Mouse (Mus musculus): ENCODE measurements around the gene Pou2f3. TPM values are rescaled to one million over a fixed set of nuclear protein-coding genes. Genes with fewer than 3 reads are reported as not detected.

Gene Pou2f3
- polyA plus RNA-seq, 1 experiment from 2014 or later, result not detected

- WGBS, result 30% methylated on average over 4 of the region's 4 CpGs
- no peaks in the 10 kb centered on the region for H3K27me3 ChIP-seq (replicated peaks; ENCODE audit: control insufficient read depth, insufficient read depth, low read length)
- ATAC-seq (replicated peaks; ENCODE audit: low FRiP score) (no peak), DNase-seq (ENCODE audit: low spot score) (no peak)
- H3K9me3 ChIP-seq (ENCODE audit: control insufficient read depth, low read length), result no peaks in the 10 kb centered on the region
- no peak overlapping the region for H3K4me3 ChIP-seq (ENCODE audit: low read depth, low read length)
- H3K4me1 ChIP-seq (replicated peaks; ENCODE audit: control insufficient read depth, insufficient read depth, low read length), result peaks cover 69% of the 10 kb centered on the region
- peaks cover 3% of the 10 kb centered on the region for H3K36me3 ChIP-seq (ENCODE audit: control insufficient read depth, insufficient read depth, low read length)
- peak overlapping the region; percentile 54 for H3K4me2 ChIP-seq
- H3K27ac ChIP-seq (ENCODE audit: low read depth, low read length), result peak overlapping the region; percentile 99
- H3K9ac ChIP-seq (ENCODE audit: low read depth, low read length), result peak overlapping the region; percentile 48; the same call in 1 of the 2 replicates
Measured at GRCm38 (mm10) chr9:43241291-43241690, 31.1 kb upstream of the Pou2f3 start.

- ATAC-seq (replicated peaks; ENCODE audit: low FRiP score) (no peak), DNase-seq (ENCODE audit: low spot score) (no peak)
- Histone ChIP-seq H3K27ac (ENCODE audit: low read depth, low read length) (peak overlapping the region; percentile 99), H3K9ac (ENCODE audit: low read depth, low read length) (peak overlapping the region; percentile 26; the same call in 1 of the 2 replicates), H3K27me3 (replicated peaks; ENCODE audit: control insufficient read depth, insufficient read depth, low read length) (no peaks in the 10 kb centered on the region), H3K4me1 (replicated peaks; ENCODE audit: control insufficient read depth, insufficient read depth, low read length) (peaks cover 70% of the 10 kb centered on the region), H3K4me3 (ENCODE audit: low read depth, low read length) (no peak overlapping the region), H3K36me3 (ENCODE audit: control insufficient read depth, insufficient read depth, low read length) (peaks cover 3% of the 10 kb centered on the region), H3K4me2 (peak overlapping the region; percentile 68), H3K9me3 (ENCODE audit: control insufficient read depth, low read length) (no peaks in the 10 kb centered on the region)
- WGBS, result 32% methylated on average over 2 of the region's 2 CpGs
Measured at GRCm38 (mm10) chr9:43240594-43240900, 30.4 kb upstream of the Pou2f3 start.

- peak within 1 kb of the TSS; percentile 95 for H3K4me3 ChIP-seq (ENCODE audit: low read depth, low read length)
- H3K36me3 ChIP-seq (ENCODE audit: control insufficient read depth, insufficient read depth, low read length), result peaks cover 3% of the 10 kb centered on the region
- peak within 1 kb of the TSS; percentile 94 for H3K9ac ChIP-seq (ENCODE audit: low read depth, low read length)
- ATAC-seq (replicated peaks; ENCODE audit: low FRiP score) (peak; percentile 85), DNase-seq (ENCODE audit: low spot score) (peak; percentile 90)
- WGBS, result under 1% methylated on average over 44 of the region's 44 CpGs
- no peaks in the 10 kb centered on the region for H3K27me3 ChIP-seq (replicated peaks; ENCODE audit: control insufficient read depth, insufficient read depth, low read length)
- peak within 1 kb of the TSS; percentile 68 for H3K4me2 ChIP-seq
- H3K27ac ChIP-seq (ENCODE audit: low read depth, low read length), result peak within 1 kb of the TSS; percentile 99
- peaks cover 73% of the 10 kb centered on the region for H3K4me1 ChIP-seq (replicated peaks; ENCODE audit: control insufficient read depth, insufficient read depth, low read length)
- no peaks in the 10 kb centered on the region for H3K9me3 ChIP-seq (ENCODE audit: control insufficient read depth, low read length)
Measured at GRCm38 (mm10) chr9:43239712-43240593, 29.8 kb upstream of the Pou2f3 start, which contains the start of gene Oaf. Gene Oaf (minus strand): TSS chr9:43239911.

GRCm38 (mm10) chr9:43238631-43239545 lies 28.7 kb upstream of the Pou2f3 start:
- WGBS, result under 1% methylated on average over 51 of the region's 51 CpGs
- Histone ChIP-seq H3K27ac (ENCODE audit: low read depth, low read length) (peak overlapping the region; percentile 99), H3K36me3 (ENCODE audit: control insufficient read depth, insufficient read depth, low read length) (peaks cover 3% of the 10 kb centered on the region), H3K4me3 (ENCODE audit: low read depth, low read length) (peak overlapping the region; percentile 95), H3K9ac (ENCODE audit: low read depth, low read length) (peak overlapping the region; percentile 94), H3K4me1 (replicated peaks; ENCODE audit: control insufficient read depth, insufficient read depth, low read length) (peaks cover 77% of the 10 kb centered on the region), H3K9me3 (ENCODE audit: control insufficient read depth, low read length) (no peaks in the 10 kb centered on the region), H3K27me3 (replicated peaks; ENCODE audit: control insufficient read depth, insufficient read depth, low read length) (no peaks in the 10 kb centered on the region), H3K4me2 (peak overlapping the region; percentile 68)
- ATAC-seq (replicated peaks; ENCODE audit: low FRiP score) (no peak), DNase-seq (ENCODE audit: low spot score) (no peak)

- H3K4me1 ChIP-seq (replicated peaks; ENCODE audit: control insufficient read depth, insufficient read depth, low read length), result peaks cover 78% of the 10 kb centered on the region
- DNase-seq (ENCODE audit: low spot score) (no peak), ATAC-seq (replicated peaks; ENCODE audit: low FRiP score) (no peak)
- peak overlapping the region; percentile 68 for H3K4me2 ChIP-seq
- peaks cover 3% of the 10 kb centered on the region for H3K36me3 ChIP-seq (ENCODE audit: control insufficient read depth, insufficient read depth, low read length)
- H3K4me3 ChIP-seq (ENCODE audit: low read depth, low read length), result peak overlapping the region; percentile 95
- WGBS, result 24% methylated on average over 2 of the region's 2 CpGs
- no peaks in the 10 kb centered on the region for H3K27me3 ChIP-seq (replicated peaks; ENCODE audit: control insufficient read depth, insufficient read depth, low read length)
- H3K9ac ChIP-seq (ENCODE audit: low read depth, low read length), result peak overlapping the region; percentile 94
- no peaks in the 10 kb centered on the region for H3K9me3 ChIP-seq (ENCODE audit: control insufficient read depth, low read length)
- peak overlapping the region; percentile 99 for H3K27ac ChIP-seq (ENCODE audit: low read depth, low read length)
Measured at GRCm38 (mm10) chr9:43238167-43238566, 28.0 kb upstream of the Pou2f3 start.

- Histone ChIP-seq H3K4me2 (peak overlapping the region; percentile 68), H3K4me1 (replicated peaks; ENCODE audit: control insufficient read depth, insufficient read depth, low read length) (peaks cover 78% of the 10 kb centered on the region), H3K4me3 (ENCODE audit: low read depth, low read length) (peak overlapping the region; percentile 95), H3K9ac (ENCODE audit: low read depth, low read length) (peak overlapping the region; percentile 94; the same call in 1 of the 2 replicates), H3K27me3 (replicated peaks; ENCODE audit: control insufficient read depth, insufficient read depth, low read length) (no peaks in the 10 kb centered on the region), H3K36me3 (ENCODE audit: control insufficient read depth, insufficient read depth, low read length) (peaks cover 3% of the 10 kb centered on the region), H3K9me3 (ENCODE audit: control insufficient read depth, low read length) (no peaks in the 10 kb centered on the region), H3K27ac (ENCODE audit: low read depth, low read length) (no peak overlapping the region; the same call in 1 of the 2 replicates)
- ATAC-seq (replicated peaks; ENCODE audit: low FRiP score) (no peak), DNase-seq (ENCODE audit: low spot score) (no peak)
- 45% methylated on average over 7 of the region's 7 CpGs for WGBS
Measured at GRCm38 (mm10) chr9:43237111-43237775, 27.1 kb upstream of the Pou2f3 start.

- no peak for ATAC-seq (replicated peaks; ENCODE audit: low FRiP score)
- Histone ChIP-seq H3K9me3 (ENCODE audit: control insufficient read depth, low read length) (no peaks in the 10 kb centered on the region), H3K4me2 (peak overlapping the region; percentile 25; the same call in 1 of the 2 replicates), H3K27ac (ENCODE audit: low read depth, low read length) (no peak overlapping the region; the same call in 1 of the 2 replicates), H3K4me3 (ENCODE audit: low read depth, low read length) (0 out of 2 replicates have a peak overlapping the region, but pooled peaks have one; percentile 14), H3K4me1 (replicated peaks; ENCODE audit: control insufficient read depth, insufficient read depth, low read length) (peaks cover 78% of the 10 kb centered on the region), H3K9ac (ENCODE audit: low read depth, low read length) (no peak overlapping the region), H3K27me3 (replicated peaks; ENCODE audit: control insufficient read depth, insufficient read depth, low read length) (no peaks in the 10 kb centered on the region), H3K36me3 (ENCODE audit: control insufficient read depth, insufficient read depth, low read length) (peaks cover 3% of the 10 kb centered on the region)
- DNase-seq (ENCODE audit: low spot score), result no peak
- 88% methylated on average over 7 of the region's 7 CpGs for WGBS
Measured at GRCm38 (mm10) chr9:43236576-43236975, 26.4 kb upstream of the Pou2f3 start.

- no peak for ATAC-seq (replicated peaks; ENCODE audit: low FRiP score)
- Histone ChIP-seq H3K36me3 (ENCODE audit: control insufficient read depth, insufficient read depth, low read length) (peaks cover 3% of the 10 kb centered on the region), H3K27ac (ENCODE audit: low read depth, low read length) (no peak overlapping the region), H3K27me3 (replicated peaks; ENCODE audit: control insufficient read depth, insufficient read depth, low read length) (no peaks in the 10 kb centered on the region), H3K4me3 (ENCODE audit: low read depth, low read length) (0 out of 2 replicates have a peak overlapping the region, but pooled peaks have one; percentile 14), H3K9me3 (ENCODE audit: control insufficient read depth, low read length) (no peaks in the 10 kb centered on the region), H3K4me1 (replicated peaks; ENCODE audit: control insufficient read depth, insufficient read depth, low read length) (peaks cover 78% of the 10 kb centered on the region), H3K4me2 (peak overlapping the region; percentile 25; the same call in 1 of the 2 replicates), H3K9ac (ENCODE audit: low read depth, low read length) (no peak overlapping the region)
- 90% methylated on average over 1 of the region's 1 CpGs for WGBS
- DNase-seq (ENCODE audit: low spot score), result no peak
Measured at GRCm38 (mm10) chr9:43236106-43236505, 25.9 kb upstream of the Pou2f3 start.

Measured in liver, embryonic 11.5 days (tissue).